Mouse (Mus musculus) liver, postnatal 0 days (tissue): ENCODE measurements around the gene Nav1. TPM values are rescaled to one million over a fixed set of nuclear protein-coding genes. Genes with fewer than 3 reads are reported as not detected.

Experiments used
- ATAC-seq: fragments of 200-750 bp; cut with Nextera tagmentation; 2 replicates; pipeline ENCODE4 v1.8.0; 2017; ENCODE audit warnings: mild to moderate bottlenecking, moderate library complexity
- DNase-seq: peaks from one replicate; pipeline ENCODE4 v3.0.0-alpha.2; 2016
- H3K27ac ChIP-seq: fragments of 300-500 bp; sonication (generic); 2 replicates; pipeline ENCODE4 v1.5.1; 2014; ENCODE audit warnings: antibody characterized with exemption, moderate library complexity, mild to moderate bottlenecking, low read depth
- H3K27me3 ChIP-seq: fragments of 300-500 bp; sonication (generic); 2 replicates; pipeline ENCODE4 v1.6.1; 2014; ENCODE audit warnings: low read length, control low read depth, mixed read lengths; ENCODE audit not compliant: insufficient read depth
- H3K36me3 ChIP-seq: fragments of 300-500 bp; sonication (generic); replicated peaks from 2 replicates; pipeline ENCODE4 v1.6.1; 2014; ENCODE audit warnings: mild to moderate bottlenecking, control low read depth, low read length, moderate library complexity, mixed read lengths; ENCODE audit not compliant: insufficient read depth
- H3K4me1 ChIP-seq: fragments of 300-500 bp; sonication (generic); 2 replicates; pipeline ENCODE4 v1.6.1; 2014; ENCODE audit warnings: antibody characterized with exemption, mild to moderate bottlenecking, control low read depth; ENCODE audit not compliant: insufficient read depth
- H3K4me2 ChIP-seq: fragments of 300-500 bp; sonication (generic); 2 replicates; pipeline ENCODE4 v1.6.1; 2014; ENCODE audit warnings: low read depth, mild to moderate bottlenecking, low read length, moderate library complexity, mixed read lengths
- H3K4me3 ChIP-seq: fragments of 300-500 bp; sonication (generic); 2 replicates; pipeline ENCODE4 v1.5.1; 2014; ENCODE audit warnings: low read depth, low read length
- H3K9ac ChIP-seq: fragments of 300-500 bp; sonication (generic); replicated peaks from 2 replicates; pipeline ENCODE4 v1.6.1; 2014; ENCODE audit warnings: mild to moderate bottlenecking, moderate library complexity
- H3K9me3 ChIP-seq: fragments of 300-500 bp; sonication (generic); 2 replicates; pipeline ENCODE4 v1.6.1; 2016; ENCODE audit warnings: mild to moderate bottlenecking, control low read depth, low read length, mixed read lengths
- CTCF ChIP-seq: sonication (generic); IDR thresholded peaks from 2 replicates; pipeline ENCODE4 v1.5.1; 2016; ENCODE audit warnings: antibody characterized with exemption, low read depth
- EP300 ChIP-seq: IDR thresholded peaks from 2 replicates; pipeline ENCODE4 v1.6.1; 2016; ENCODE audit warnings: antibody characterized with exemption, low read depth, mild to moderate bottlenecking
- WGBS: fragments of 180-500 bp; shearing (Covaris S2); extraction: QIAGEN DNeasy Blood & Tissue Kit; methylation state at CpG from one replicate; pipeline ENCODE4 v1.1.7; 2014; ENCODE audit not compliant: insufficient replicate concordance; 5-methylcytosine and 5-hydroxymethylcytosine counted together
- polyA plus RNA-seq: library from polyadenylated mRNA; unstranded; fragments of >200 nt; fragmentation: Nextera tagmentation; extraction: Ambion mirVana; gene quantifications from 2 replicates; pipeline ENCODE4 v1.2.1, GENCODE M21; 2015

Gene Nav1
- polyA plus RNA-seq, 1 experiment from 2014 or later = 0.94 TPM

- no peaks in the 10 kb centered on the region for H3K4me1 ChIP-seq
- no peak for ATAC-seq
- H3K4me2 ChIP-seq = no peak overlapping the region
- WGBS = 58% methylated on average over 5 of the region's 5 CpGs
- no peaks in the 10 kb centered on the region for H3K27me3 ChIP-seq
- H3K4me3 ChIP-seq = no peak overlapping the region
- H3K36me3 ChIP-seq = no peaks in the 10 kb centered on the region; the same call in 1 of the 2 replicates
- H3K27ac ChIP-seq = no peak overlapping the region
- H3K9me3 ChIP-seq = no peaks in the 10 kb centered on the region
- no peak for TF ChIP-seq EP300
- H3K9ac ChIP-seq = no peak overlapping the region
- no peak for DNase-seq
Observed at GRCm38 (mm10) chr1:135471742-135472141, 135.4 kb downstream of the Nav1 start.

- DNase-seq (no peak), ATAC-seq (no peak)
- Histone ChIP-seq H3K9ac (no peak overlapping the region), H3K4me3 (no peak overlapping the region), H3K36me3 (no peaks in the 10 kb centered on the region; the same call in 1 of the 2 replicates), H3K9me3 (no peaks in the 10 kb centered on the region), H3K4me1 (no peaks in the 10 kb centered on the region), H3K27ac (no peak overlapping the region), H3K27me3 (no peaks in the 10 kb centered on the region), H3K4me2 (no peak overlapping the region)
- 81% methylated on average over 13 of the region's 13 CpGs for WGBS
- TF ChIP-seq EP300 = no peak
- no peak for TF ChIP-seq CTCF
Observed at GRCm38 (mm10) chr1:135470546-135470945, 136.5 kb downstream of the Nav1 start.

- Histone ChIP-seq H3K27ac (no peak overlapping the region), H3K9me3 (no peaks in the 10 kb centered on the region), H3K36me3 (no peaks in the 10 kb centered on the region; the same call in 1 of the 2 replicates), H3K27me3 (no peaks in the 10 kb centered on the region), H3K4me1 (no peaks in the 10 kb centered on the region), H3K4me3 (no peak overlapping the region), H3K4me2 (no peak overlapping the region), H3K9ac (no peak overlapping the region)
- no peak for TF ChIP-seq EP300
- no peak for TF ChIP-seq CTCF
- DNase-seq (no peak), ATAC-seq (no peak)
- WGBS = 91% methylated on average over 5 of the region's 5 CpGs
Observed at GRCm38 (mm10) chr1:135467462-135467861, 139.6 kb downstream of the Nav1 start.

GRCm38 (mm10) chr1:135466935-135467334, 140.2 kb downstream of the Nav1 start:
- DNase-seq (no peak), ATAC-seq (no peak)
- TF ChIP-seq CTCF (no peak), EP300 (no peak)
- H3K4me1 ChIP-seq = no peaks in the 10 kb centered on the region
- H3K9me3 ChIP-seq = no peaks in the 10 kb centered on the region
- no peak overlapping the region for H3K4me3 ChIP-seq
- no peak overlapping the region for H3K4me2 ChIP-seq
- H3K9ac ChIP-seq = no peak overlapping the region
- H3K27me3 ChIP-seq = no peaks in the 10 kb centered on the region
- no peaks in the 10 kb centered on the region; the same call in 1 of the 2 replicates for H3K36me3 ChIP-seq
- 42% methylated on average over 3 of the region's 3 CpGs for WGBS
- no peak overlapping the region for H3K27ac ChIP-seq

GRCm38 (mm10) chr1:135465734-135466133, 141.4 kb downstream of the Nav1 start:
- Histone ChIP-seq H3K27ac (no peak overlapping the region), H3K4me3 (no peak overlapping the region), H3K9me3 (no peaks in the 10 kb centered on the region), H3K4me1 (no peaks in the 10 kb centered on the region), H3K27me3 (no peaks in the 10 kb centered on the region), H3K4me2 (no peak overlapping the region), H3K9ac (no peak overlapping the region), H3K36me3 (no peaks in the 10 kb centered on the region; the same call in 1 of the 2 replicates)
- 83% methylated on average over 19 of the region's 19 CpGs for WGBS
- no peak for TF ChIP-seq CTCF
- no peak for TF ChIP-seq EP300
- ATAC-seq (no peak), DNase-seq (no peak)

- ATAC-seq (no peak), DNase-seq (no peak)
- Histone ChIP-seq H3K27ac (no peak overlapping the region), H3K36me3 (no peaks in the 10 kb centered on the region), H3K9ac (no peak overlapping the region), H3K9me3 (no peaks in the 10 kb centered on the region), H3K4me2 (no peak overlapping the region), H3K4me3 (no peak overlapping the region), H3K27me3 (no peaks in the 10 kb centered on the region), H3K4me1 (no peaks in the 10 kb centered on the region)
- TF ChIP-seq CTCF (no peak), EP300 (no peak)
- 78% methylated on average over 8 of the region's 8 CpGs for WGBS
Observed at GRCm38 (mm10) chr1:135462736-135463135, 144.4 kb downstream of the Nav1 start.

- no peaks in the 10 kb centered on the region for H3K36me3 ChIP-seq
- H3K4me2 ChIP-seq = no peak overlapping the region
- H3K4me1 ChIP-seq = no peaks in the 10 kb centered on the region
- DNase-seq = no peak
- H3K9ac ChIP-seq = no peak overlapping the region
- no peaks in the 10 kb centered on the region for H3K9me3 ChIP-seq
- TF ChIP-seq EP300 = no peak
- TF ChIP-seq CTCF = no peak
- no peaks in the 10 kb centered on the region for H3K27me3 ChIP-seq
- no peak overlapping the region for H3K27ac ChIP-seq
- 76% methylated on average over 4 of the region's 4 CpGs for WGBS
- H3K4me3 ChIP-seq = no peak overlapping the region
- ATAC-seq = no peak
Observed at GRCm38 (mm10) chr1:135462304-135462703, 144.8 kb downstream of the Nav1 start.
